Mouse (Mus musculus) thymus, postnatal 4 days (tissue): ENCODE measurements around the gene Ceacam2.
"Not testable (repeated sequence)": the region's sequence is repeated elsewhere in the genome, so short reads cannot be mapped to it uniquely, and the experiment has no call there.

Experiments used
- DNase-seq: peaks from one replicate; pipeline ENCODE4 v3.0.0; 2021

Ceacam2 gene

DNA sequence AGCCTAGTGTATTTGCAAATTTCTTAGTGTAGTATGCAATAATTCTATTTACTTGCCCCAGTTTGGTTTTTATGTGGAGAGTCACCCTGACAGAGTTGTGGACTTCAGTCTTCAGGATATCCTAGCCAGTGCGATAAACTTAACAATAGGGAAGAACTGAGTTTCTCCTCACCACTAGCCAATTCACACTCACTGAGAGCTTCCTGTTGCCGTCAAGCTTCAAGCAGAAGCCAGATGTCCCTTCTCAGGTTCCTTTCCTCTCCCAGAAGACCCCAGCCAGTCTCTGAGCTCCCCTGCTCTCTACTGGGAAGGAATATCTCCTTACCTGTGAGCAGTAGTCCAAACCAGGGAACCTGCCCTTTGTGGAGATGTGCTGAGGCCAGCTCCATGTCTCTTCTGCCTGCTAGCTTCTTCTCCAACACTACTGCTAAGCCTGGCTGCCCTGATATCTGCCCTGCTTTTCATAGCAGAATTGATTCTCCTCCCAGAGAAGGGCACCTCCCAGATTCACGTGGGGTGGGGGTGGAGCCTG lies at the start of gene Ceacam2:
Gene Ceacam2, minus strand, starts transcription at position 482 of the 532 bp plus-strand sequence.
- not testable (repeated sequence) for DNase-seq

DNA sequence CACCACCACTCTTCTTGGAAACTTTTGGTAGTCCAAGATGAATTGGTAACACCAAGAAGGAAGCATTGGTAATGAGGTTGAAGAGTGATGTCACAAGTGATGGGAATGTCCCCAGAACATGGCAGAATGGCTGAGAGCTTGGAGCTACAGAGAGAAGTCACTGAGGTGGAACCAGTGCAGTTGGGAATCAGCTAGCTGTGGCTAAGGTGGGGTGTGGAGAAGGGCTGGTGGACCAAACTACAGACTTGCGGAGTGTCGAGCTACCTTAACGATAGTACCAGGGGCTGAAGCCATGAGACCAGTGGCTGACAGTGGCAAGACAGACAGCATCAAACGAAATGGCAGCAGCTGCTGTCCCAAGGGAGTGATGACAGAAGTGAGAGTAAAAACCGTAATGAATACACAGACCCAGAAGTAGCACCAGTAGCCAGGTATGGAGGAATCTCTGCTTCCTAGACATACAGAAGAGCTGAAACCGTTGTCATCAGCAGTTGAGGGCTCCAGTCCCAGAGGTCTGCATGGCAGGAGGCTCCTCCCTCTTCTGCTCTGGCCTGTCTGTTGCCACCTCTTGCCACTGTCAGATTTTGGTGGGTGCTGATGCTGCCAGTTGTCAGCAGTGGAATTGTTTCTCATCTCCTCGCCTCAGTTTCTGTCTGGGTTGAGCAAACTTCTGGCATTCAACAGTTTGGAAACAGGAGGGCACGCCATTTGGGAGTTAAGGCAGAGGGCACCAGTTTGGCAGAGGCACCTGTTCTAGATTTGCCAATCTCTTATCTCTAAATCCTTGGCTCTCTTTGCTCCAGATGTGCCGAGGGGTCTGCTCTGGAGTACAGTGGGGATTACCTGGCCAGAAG lies 45.9 kb upstream of the Ceacam2 start:
- no peak for DNase-seq

DNA sequence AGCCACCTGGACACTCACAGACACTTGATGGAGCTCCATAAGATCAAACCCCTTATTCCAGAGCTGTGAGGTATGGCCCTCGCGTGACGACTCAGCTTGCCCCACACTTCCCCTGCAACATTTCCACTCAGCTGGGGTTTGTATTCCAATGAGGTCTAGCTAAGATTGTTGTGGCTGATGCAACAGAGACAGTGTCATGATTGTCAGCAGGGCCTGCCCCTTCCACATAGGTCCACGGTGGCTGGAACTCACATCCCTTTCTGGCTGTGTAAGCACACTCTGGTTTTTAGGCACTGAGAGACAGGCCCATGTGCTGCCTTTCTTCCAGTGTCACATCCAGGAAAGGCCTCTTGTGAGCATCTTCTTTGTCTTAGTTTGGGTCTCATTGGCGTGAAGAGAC lies 45.0 kb upstream of the Ceacam2 start:
- no peak for DNase-seq

DNA sequence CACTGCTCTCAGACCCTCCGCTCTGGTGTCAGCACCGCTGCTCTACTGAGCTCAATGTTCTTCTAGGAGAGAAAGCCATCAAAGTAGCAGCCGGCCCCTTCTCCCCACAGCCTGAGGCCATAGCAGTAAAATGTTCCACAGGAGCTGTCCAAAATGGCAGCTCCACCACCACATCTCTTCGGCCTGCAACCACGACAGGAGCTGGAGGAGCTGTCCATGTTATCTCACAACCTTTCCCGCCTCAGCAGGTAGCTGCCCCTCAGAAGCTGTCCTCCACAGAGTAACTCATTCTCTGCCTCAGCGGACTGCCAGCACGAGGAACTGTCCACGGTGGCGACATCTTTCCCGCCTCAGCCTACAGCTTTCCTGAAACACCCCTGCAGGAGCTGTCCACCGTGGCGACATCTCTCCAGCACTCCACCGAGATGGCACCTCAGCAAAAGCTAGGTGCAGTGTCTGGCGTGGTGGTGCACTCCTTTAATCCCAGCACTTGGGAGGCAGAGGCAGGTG lies 42.7 kb upstream of the Ceacam2 start:
- DNase-seq, result no peak

DNA sequence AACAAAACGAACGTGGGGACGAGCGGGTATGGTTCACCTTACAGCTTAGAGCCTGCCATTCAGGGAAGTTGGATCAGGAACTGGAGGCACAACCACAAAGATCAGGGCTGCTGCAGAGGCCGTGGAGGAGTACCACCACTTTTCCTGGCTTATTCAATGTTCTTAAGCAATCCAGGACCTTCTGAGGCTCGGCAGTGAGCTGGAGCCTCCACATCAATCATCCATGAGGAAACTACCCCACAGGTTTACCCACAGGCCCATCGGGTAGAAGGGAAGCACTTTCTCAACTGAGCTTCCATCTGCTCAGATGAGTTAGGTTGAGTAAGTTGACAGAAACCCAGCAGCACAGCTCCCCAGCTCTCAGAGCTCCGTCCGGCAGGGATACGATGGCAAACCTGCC lies 39.8 kb upstream of the Ceacam2 start:
- no peak for DNase-seq

DNA sequence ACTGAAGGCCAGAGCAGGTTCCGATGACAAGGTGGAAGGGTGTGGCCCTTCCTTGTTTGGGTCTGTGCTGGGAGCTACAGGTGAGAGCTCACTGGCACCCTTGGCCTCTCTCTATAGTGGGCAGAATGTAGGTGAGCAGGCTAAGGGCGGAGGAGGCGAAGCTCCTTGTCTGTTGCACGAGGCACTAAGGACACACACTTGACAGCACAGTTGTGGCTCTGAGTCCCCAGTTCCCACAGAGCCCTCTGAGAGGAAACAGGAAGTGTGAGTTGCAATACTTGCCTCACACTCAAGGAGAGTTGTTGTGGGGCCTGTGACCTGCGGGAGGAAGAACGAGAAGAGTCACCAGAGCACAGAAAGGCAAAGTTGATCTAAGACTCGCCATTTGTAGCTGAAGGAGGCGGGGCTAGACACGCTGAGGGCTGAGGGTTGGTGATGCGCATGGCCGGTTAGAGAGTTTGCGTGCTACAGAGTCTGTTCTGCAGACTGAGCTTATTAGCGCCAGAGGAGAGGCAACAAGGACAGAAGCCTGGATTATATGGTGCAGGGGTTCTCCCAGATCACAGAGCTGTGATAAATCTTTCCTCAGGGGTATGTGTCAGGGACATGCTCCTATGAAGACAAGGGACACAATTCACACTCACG lies 37.3 kb upstream of the Ceacam2 start:
- DNase-seq, result peak; percentile 54

DNA sequence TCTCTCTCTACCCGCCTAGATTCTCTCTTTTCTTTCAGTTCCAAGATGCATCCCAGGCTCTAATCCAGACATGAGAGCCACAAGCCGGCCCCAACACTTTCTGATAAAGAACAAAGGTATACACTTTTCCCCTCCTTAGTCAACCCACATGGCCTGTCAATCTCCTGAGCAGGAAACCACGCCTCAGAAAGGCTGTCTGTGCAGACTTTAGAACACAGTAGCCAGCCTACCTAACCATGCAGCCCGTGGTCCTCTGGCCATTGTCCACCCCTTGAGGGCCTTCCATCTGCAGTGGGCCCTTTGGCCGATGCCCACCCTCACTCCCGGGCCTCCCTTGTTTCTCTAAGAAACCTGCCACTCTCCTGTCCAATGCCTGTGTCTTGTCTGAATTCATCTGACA lies 36.7 kb upstream of the Ceacam2 start:
- peak; percentile 42 for DNase-seq

DNA sequence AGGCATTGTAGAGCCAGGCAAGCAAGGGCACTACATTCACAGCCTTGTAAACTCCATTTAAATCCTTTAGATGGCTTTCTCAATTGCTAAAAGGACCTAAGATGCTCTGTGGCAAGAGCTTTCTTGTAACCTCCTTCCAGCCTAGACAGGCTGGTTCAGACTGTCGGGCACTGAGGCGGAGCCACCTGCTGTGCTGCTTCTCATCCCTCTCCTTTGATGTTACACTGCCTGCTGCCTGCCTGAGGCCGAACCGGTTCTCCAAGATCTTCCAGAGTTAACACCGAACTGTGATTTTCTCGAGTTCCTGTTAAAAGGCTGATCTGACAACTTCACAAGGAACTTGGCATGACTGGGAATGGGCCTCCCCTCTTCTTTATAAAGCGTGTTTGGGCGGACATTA lies 36.2 kb upstream of the Ceacam2 start:
- peak; percentile 50 for DNase-seq

DNA sequence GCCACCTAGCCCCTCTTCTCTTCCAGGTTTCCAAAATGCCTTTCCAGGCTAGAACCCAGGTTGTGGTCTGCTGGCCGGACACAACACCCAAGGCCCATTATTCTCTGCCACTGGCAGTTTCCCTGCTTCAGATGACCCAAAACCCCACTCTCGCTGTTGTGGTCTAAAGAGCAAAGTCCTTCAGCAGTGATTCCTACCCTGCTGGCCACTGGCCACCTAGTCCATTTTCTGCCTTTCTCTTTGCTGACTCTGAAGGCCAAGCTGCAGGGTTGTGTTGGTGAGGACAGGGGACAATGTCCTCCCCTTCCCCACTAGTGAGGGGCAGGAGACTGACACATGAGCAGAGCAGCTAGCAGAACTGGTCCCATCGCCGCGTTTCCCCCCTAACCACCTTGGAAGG lies 35.4 kb upstream of the Ceacam2 start:
- DNase-seq, result no peak

DNA sequence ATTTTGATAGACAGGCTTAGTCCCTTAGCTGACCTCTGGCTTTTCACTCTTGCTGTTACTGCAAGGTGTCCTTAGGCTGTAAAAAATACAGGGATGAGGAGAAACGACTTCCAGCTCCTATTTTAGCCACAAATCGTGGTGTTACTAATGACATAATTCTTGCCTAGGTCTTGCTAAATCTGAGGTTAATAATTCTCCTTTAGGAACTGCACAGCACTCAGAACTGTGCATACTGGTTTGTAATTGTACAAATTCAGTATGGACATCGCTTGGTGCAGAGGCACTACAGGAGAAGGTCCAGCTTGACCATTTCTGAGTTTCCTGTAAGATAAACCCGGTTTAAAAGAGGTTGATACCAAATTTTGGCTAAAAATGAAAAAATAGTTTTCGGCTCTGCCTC lies 34.1 kb upstream of the Ceacam2 start:
- not testable (repeated sequence) for DNase-seq

DNA sequence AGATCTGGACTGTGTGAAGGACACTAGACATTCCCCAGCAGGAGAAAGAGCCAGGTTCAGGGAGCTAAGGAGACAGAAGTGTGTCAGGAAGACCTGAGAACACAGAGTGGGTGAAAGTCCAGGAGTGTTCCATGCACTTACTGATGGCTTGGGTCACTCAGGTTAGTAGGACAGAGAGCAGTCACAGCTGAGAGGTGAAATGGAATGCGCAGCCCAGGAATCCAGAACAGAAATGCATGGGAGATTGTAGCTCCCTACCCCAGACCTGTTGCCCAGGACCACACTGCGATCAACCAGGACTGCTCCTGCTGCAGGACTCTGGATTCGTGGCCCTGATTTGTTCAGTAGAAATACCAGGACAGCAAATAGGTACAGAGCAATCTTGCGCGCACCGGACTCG lies 29.1 kb upstream of the Ceacam2 start:
- no peak for DNase-seq

DNA sequence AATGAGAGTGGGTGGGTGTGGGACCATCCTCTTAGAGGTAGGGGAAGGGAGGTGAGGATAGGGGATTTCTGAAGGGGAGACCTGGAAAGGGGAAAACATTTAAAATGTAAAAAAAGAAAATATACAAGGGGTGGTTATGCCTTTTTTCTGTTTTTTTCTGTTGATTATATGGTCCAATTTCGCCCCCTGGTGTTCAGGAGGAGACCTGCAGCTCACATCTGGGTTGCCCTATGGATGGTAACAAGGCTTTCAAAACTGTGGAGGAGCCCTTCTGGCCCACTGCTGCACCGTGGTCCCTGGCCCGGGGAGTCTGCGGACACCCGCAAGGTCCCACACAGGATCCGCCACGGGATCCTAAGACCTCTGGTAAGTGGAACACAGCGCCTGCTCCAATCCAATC lies 1.8 kb upstream of the Ceacam2 start:
- DNase-seq, result peak; percentile 45

DNA sequence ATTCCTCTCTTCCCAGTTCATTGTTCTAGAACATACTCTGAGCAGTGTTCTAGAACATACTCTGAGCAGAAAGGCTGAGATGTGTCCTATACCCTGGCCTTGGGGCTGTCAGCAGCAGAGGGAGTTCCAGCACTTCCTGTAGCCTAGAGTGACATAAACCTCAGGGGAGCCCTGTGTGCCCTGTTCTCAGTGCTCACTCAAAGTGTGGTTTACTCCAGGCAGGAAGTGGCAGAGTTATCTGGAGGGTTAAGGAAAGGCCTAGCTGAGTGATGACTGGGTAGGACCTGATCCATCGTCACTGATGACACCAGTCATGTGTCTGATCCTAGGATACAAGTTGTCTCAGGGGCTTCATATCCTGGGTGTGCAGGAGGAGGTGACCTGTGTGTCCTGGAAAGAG lies 297 bp upstream of the Ceacam2 start:
- peak; percentile 22 for DNase-seq

DNA sequence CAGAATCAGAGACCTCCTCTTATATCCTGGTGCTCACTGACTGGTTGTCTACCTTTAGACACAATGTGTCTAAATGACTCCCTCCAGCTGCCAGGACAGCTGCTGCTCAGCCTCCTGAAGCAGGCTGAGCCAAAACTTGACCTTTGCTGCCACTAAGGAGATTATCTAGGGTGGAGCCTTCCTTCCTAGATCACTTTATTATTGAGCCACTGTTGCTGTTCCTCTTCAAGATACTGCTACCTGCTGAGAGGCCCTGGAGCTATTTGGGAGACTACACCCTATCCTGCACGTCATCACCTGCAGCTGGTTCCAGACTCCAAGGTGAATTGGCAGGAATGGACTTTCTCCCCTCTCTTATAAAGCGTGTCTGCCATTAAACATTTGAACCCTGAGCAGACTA lies 8.8 kb downstream of the Ceacam2 start:
- no peak for DNase-seq

DNA sequence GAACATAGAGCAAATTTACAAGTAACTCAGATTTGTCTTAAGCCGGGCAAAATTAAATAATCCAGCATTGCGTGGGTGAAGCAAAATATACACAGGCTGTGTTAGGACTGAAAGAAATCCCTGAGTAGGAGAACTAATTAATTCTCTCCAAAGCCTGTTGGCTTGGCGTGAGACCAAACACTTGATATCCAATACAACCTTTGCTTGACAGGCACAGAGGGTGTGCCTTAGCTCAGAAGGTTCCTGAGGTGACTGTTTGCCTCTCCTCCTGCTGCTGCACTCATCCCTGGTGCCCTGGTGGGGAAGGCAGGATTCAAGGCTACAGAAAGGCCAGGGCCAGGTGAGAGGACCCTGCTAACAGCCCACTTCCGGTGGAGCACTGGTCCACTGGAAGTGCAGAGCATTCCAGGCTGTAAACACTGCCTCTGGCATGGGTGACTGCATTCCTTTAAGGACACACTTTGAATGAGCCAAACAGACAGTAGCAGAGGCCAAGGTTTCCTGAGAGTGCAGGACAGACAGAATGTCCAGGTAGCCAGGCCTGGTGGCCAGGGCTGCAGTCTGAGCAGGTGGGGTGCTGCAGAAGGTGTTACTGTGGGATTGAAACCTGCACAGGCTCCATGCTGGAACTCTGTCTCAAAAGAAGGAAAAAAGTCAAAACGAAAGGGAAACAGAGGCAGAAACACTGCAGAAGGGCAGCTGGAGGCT lies 23.4 kb downstream of the Ceacam2 start:
- not testable (repeated sequence) for DNase-seq

DNA sequence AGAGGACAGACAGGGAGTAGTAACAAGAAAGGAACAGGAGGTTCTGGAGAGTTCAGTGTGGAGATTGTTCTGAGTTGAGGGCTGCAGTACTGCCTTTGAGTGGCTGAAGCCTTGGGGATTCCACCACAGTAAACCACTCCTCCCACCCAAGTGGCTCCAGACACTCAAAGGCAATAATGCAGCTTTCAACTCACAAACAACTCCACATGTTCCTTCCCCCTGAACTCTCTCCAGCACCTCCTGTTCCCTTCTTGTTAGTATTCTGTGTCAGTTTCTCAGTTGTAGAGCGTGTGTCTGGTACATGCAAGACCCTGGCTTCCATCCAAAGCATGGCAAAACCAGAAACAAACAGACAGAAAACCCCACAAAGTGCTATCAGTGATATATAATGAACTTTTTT lies 24.0 kb downstream of the Ceacam2 start:
- not testable (repeated sequence) for DNase-seq

DNA sequence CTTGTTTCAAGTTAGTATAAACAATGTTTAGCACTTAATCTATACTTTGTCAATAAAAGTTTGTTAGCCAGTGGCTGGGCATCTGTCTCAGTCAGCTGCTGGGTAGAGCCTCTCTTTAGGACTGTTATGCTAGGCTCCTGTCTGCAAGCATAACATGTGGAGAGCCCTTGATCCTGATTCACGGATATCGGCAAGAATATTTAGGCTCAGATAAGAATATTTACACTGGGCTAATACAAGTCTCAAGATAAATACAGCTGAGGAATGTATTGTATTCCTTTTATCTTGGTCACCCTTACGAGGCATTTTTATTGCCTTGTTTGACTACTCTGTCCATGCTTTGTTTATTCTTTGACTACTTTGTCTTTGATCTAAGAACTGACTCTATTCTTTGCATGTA lies 29.7 kb downstream of the Ceacam2 start:
- DNase-seq, result no peak

DNA sequence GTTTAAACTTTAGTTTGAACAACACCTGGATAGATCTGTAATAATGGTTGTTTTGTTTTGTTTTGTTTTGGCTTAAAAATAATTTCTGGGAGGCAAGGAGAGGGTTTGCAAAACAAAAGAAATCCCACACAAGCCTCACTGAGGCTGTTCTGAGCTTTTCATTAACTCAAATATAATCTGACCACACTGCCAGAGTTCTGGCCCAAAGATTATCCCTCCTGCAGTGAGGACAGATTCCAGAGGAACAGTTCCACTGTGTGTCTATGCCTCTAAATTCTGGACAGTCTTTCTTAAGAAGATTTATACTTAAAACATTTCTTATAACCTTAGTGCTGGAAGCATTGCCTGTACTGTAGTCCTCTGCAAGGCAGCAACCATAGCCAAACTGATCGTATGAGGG lies 45.0 kb downstream of the Ceacam2 start:
- DNase-seq, result no peak

DNA sequence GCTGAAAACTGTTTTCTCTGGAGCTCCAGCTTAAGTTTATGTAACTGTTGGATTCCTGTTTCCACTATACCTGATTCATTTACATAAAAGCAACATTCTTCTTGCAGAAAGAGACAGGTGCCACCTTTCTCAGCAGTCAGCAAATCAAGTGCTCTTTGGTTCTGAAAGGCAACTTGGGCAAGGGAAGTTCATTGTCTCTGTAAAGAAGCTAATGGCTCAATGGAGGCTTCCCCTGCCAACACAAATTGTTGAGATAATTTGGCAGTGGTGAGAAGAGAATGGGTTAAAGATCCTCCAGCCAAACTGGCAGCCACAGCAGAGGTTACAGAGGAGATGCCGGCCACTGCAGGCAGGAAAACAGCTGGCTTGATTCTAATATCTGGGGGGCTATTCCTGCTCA lies 49.0 kb downstream of the Ceacam2 start:
- DNase-seq, result not testable (repeated sequence)

DNA sequence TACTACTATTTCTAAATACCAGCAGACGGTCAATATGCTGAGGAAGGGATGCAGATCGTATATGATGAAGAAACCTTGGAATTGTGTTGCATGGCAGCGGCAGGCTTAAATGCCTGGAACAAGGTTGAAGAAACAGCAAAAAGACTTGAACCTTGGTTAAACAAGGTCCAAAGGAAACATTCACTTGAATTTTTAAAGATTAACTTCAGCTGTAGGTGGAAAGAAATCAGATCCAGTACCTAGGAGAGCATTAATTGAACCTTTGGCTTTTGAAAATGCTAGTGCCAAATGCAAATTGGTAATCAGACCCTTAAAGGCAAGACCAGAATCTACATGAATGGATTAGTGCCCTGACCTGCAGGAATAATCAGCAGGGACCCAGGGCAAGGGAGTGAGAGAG lies 50.3 kb downstream of the Ceacam2 start:
- DNase-seq, result not testable (repeated sequence)

DNA sequence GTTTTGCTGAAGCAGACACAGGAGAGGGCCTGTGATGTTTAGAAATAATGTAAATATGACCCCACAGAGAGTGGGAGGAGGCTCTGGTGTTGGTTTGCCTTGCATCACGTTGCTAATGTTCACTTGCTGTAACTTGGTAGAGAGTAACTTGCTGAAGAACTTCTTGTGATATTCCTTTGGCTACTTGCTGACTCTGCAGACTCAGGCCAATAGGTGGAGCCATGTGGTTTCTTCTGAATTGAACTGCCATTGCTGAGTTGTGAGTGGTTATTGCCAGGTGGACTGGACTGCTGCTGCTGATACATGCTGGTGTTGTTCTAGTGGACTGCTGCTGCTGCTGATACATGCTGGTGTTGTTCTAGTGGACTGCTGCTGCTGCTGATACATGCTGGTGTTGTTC lies 53.5 kb downstream of the Ceacam2 start:
- DNase-seq, result peak; percentile 45

DNA sequence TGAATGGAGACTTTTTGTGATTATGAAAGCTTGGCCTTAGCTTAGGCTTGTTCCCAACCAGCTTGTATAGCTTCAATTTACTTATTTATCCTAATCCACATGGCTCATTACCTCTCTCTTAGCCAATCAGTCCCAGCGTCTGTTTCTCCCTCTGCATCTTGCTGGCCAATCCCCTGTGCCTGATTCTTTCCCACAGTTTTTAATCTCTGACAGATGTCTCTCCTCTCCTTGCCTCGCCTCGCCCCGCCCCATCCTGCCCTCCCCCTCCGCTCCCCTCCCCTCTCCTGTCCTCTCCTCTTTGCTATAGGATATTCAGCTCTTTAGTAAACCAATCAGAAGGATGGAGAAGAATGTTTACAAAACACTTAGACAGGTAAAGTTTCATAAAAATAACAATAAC lies 54.6 kb downstream of the Ceacam2 start:
- no peak for DNase-seq

DNA sequence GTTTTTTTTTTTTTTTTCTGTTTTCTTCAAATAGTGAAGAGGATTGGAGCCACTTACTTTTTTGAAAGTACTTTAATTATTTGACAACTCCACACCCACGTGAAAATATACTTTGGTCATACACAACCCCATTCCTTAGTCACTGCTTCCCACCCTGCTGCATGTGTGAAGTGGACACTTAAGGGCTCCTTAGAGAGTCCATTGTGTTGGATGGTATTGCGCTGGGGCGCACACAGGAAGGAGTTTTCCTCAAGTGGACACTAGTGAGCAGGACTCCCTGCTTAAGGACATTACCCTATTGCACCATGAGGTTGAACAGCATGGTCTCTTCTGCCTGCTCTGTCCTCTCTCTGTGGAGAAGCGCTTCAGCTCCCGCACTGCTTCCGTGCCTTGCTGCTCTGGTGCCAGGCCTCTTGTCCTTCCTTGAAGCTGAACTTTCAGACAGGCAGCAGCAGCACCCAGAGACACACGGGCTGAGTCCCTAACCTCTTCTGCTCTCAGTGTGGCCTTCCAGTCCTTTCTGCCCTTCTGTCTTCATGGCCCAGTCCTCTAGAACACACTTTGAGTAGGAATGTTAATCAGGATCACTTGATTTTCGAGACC lies 56.4 kb downstream of the Ceacam2 start:
- DNase-seq, result no peak
